Mouse (Mus musculus) forebrain, embryonic 11.5 days (tissue): Measurements from ENCODE around the gene Fbxl20. TPM values are rescaled to one million over a fixed set of nuclear protein-coding genes. Genes with fewer than 3 reads are reported as not detected.

Experiments
- ATAC-seq: fragments of 200-750 bp; cut with Nextera tagmentation; replicated peaks from 2 replicates; pipeline ENCODE4 v1.8.0; 2017; ENCODE audit warnings: moderate TSS enrichment; ENCODE audit not compliant: low FRiP score
- DNase-seq: peaks from one replicate; pipeline ENCODE4 v3.0.0-alpha.2; 2017; ENCODE audit warnings: low spot score
- H3K27ac ChIP-seq: fragments of 300-500 bp; sonication (generic); 2 replicates; pipeline ENCODE4 v1.5.1; 2014; ENCODE audit warnings: low read depth, low read length
- H3K27me3 ChIP-seq: fragments of 300-500 bp; sonication (generic); 2 replicates; pipeline ENCODE4 v1.6.1; 2014; ENCODE audit warnings: mild to moderate bottlenecking, low read length, mixed read lengths; ENCODE audit not compliant: control insufficient read depth, insufficient read depth
- H3K36me3 ChIP-seq: fragments of 300-500 bp; sonication (generic); 2 replicates; pipeline ENCODE4 v1.6.1; 2014; ENCODE audit warnings: mild to moderate bottlenecking, low read length, moderate library complexity, mixed read lengths; ENCODE audit not compliant: control insufficient read depth, insufficient read depth
- H3K4me1 ChIP-seq: fragments of 300-500 bp; sonication (generic); replicated peaks from 2 replicates; pipeline ENCODE4 v1.6.1; 2014; ENCODE audit warnings: low read length, mixed read lengths; ENCODE audit not compliant: control insufficient read depth, insufficient read depth
- H3K4me2 ChIP-seq: fragments of 300-500 bp; sonication (generic); 2 replicates; pipeline ENCODE4 v1.6.1; 2014; ENCODE audit warnings: low read depth, mild to moderate bottlenecking, low read length, moderate library complexity, mixed read lengths; ENCODE audit not compliant: severe bottlenecking
- H3K4me3 ChIP-seq: fragments of 300-500 bp; sonication (generic); 2 replicates; pipeline ENCODE4 v1.5.1; 2014; ENCODE audit warnings: low read depth, low read length
- H3K9ac ChIP-seq: fragments of 300-500 bp; sonication (generic); 2 replicates; pipeline ENCODE4 v1.6.1; 2014; ENCODE audit warnings: low read length
- H3K9me3 ChIP-seq: fragments of 300-500 bp; sonication (generic); 2 replicates; pipeline ENCODE4 v1.6.1; 2016; ENCODE audit warnings: low read length, mixed read lengths; ENCODE audit not compliant: control insufficient read depth
- WGBS: fragments of 180-500 bp; shearing (Covaris S2); extraction: QIAGEN DNeasy Blood & Tissue Kit; methylation state at CpG from one replicate; pipeline ENCODE4 v1.1.7; 2014; 5-methylcytosine and 5-hydroxymethylcytosine counted together
- polyA plus RNA-seq: library from polyadenylated mRNA; unstranded; fragments of >200 nt; fragmentation: Nextera tagmentation; extraction: Ambion mirVana; gene quantifications from 2 replicates; pipeline ENCODE4 v1.2.1, GENCODE M21; 2014

The Fbxl20 gene
- polyA plus RNA-seq, 1 experiment from 2014 or later = 19.4 TPM

GRCm38 (mm10) chr11:98150625-98151156 is 488 bp upstream of the Fbxl20 start:
- H3K4me2 ChIP-seq = peak overlapping the region; percentile 97; the same call in 1 of the 2 replicates
- ATAC-seq (no peak), DNase-seq (no peak)
- peak overlapping the region; percentile 94 for H3K4me3 ChIP-seq
- no peak overlapping the region; the same call in 1 of the 2 replicates for H3K27ac ChIP-seq
- WGBS = 10% methylated on average over 10 of the region's 10 CpGs
- no peaks in the 10 kb centered on the region for H3K9me3 ChIP-seq
- no peaks in the 10 kb centered on the region for H3K27me3 ChIP-seq
- peaks cover 5% of the 10 kb centered on the region; the same call in 1 of the 2 replicates for H3K4me1 ChIP-seq
- H3K9ac ChIP-seq = no peak overlapping the region
- H3K36me3 ChIP-seq = no peaks in the 10 kb centered on the region; the same call in 1 of the 2 replicates

- H3K4me2 ChIP-seq = peak overlapping the region; percentile 97
- ATAC-seq (peak; percentile 88), DNase-seq (peak; percentile 96)
- H3K4me3 ChIP-seq = peak overlapping the region; percentile 94
- no peaks in the 10 kb centered on the region for H3K27me3 ChIP-seq
- H3K27ac ChIP-seq = peak overlapping the region; percentile 84
- H3K4me1 ChIP-seq = peaks cover 5% of the 10 kb centered on the region; the same call in 1 of the 2 replicates
- no peaks in the 10 kb centered on the region; the same call in 1 of the 2 replicates for H3K36me3 ChIP-seq
- WGBS = under 1% methylated on average over 52 of the region's 57 CpGs
- H3K9me3 ChIP-seq = no peaks in the 10 kb centered on the region
- H3K9ac ChIP-seq = peak overlapping the region; percentile 86
Measured at GRCm38 (mm10) chr11:98149304-98149750, 876 bp downstream of the Fbxl20 start.

- H3K9me3 ChIP-seq = no peaks in the 10 kb centered on the region
- no peak for DNase-seq
Measured at GRCm38 (mm10) chr11:98148551-98149301, 1.5 kb downstream of the Fbxl20 start.

GRCm38 (mm10) chr11:98145856-98146255 is 4.3 kb downstream of the Fbxl20 start:
- no peak overlapping the region for H3K27ac ChIP-seq
- 82% methylated on average over 7 of the region's 7 CpGs for WGBS
- H3K36me3 ChIP-seq = no peaks in the 10 kb centered on the region
- peaks cover 5% of the 10 kb centered on the region; the same call in 1 of the 2 replicates for H3K4me1 ChIP-seq
- DNase-seq = no peak
- H3K9ac ChIP-seq = no peak overlapping the region
- no peak overlapping the region for H3K4me2 ChIP-seq
- no peaks in the 10 kb centered on the region for H3K27me3 ChIP-seq
- H3K9me3 ChIP-seq = no peaks in the 10 kb centered on the region
- no peak overlapping the region for H3K4me3 ChIP-seq
- ATAC-seq = no peak

More at GRCm38 (mm10) chr11:98148551-98149301, 1.5 kb downstream of the Fbxl20 start:
- H3K27me3 ChIP-seq = no peaks in the 10 kb centered on the region
- H3K4me3 ChIP-seq = peak overlapping the region; percentile 94
- peak overlapping the region; percentile 97 for H3K4me2 ChIP-seq
- H3K4me1 ChIP-seq = peaks cover 5% of the 10 kb centered on the region; the same call in 1 of the 2 replicates
- peak overlapping the region; percentile 84 for H3K27ac ChIP-seq
- H3K9ac ChIP-seq = peak overlapping the region; percentile 86
- no peaks in the 10 kb centered on the region; the same call in 1 of the 2 replicates for H3K36me3 ChIP-seq
- WGBS = 3% methylated on average over 36 of the region's 45 CpGs
- ATAC-seq = 0 out of 2 replicates have a peak, but pooled peaks have one; percentile 22

GRCm38 (mm10) chr11:98142545-98142944 is 7.7 kb downstream of the Fbxl20 start:
- Histone ChIP-seq H3K27ac (no peak overlapping the region), H3K27me3 (no peaks in the 10 kb centered on the region), H3K4me1 (no peaks in the 10 kb centered on the region), H3K36me3 (no peaks in the 10 kb centered on the region), H3K9me3 (no peaks in the 10 kb centered on the region), H3K4me3 (no peak overlapping the region), H3K4me2 (no peak overlapping the region), H3K9ac (no peak overlapping the region)
- no peak for DNase-seq
- no peak for ATAC-seq
- 87% methylated on average over 2 of the region's 2 CpGs for WGBS

DNA sequence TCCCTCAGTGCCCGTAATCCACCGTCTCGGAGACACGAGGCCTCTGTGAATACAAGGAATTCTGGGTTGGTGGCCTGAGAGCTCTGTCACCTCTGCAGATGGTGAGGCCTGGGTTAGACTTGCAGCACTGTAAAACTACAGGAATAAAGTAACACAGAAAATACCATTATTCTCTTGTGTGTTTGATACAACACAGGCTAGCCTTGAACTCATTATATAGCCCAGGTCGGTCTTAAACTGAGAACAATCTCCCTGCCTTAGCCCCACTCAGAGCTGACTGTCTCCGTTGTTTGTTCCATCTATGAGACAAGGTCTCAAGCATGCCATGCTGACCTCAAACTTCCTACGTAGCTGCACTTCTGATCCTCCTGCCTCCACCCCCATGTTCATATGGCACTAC is 11.3 kb downstream of the Fbxl20 start:
- H3K9me3 ChIP-seq = no peaks in the 10 kb centered on the region
- H3K9ac ChIP-seq = no peak overlapping the region
- DNase-seq (no peak), ATAC-seq (no peak)
- H3K4me1 ChIP-seq = no peaks in the 10 kb centered on the region
- H3K27me3 ChIP-seq = no peaks in the 10 kb centered on the region
- H3K27ac ChIP-seq = no peak overlapping the region
- no peaks in the 10 kb centered on the region for H3K36me3 ChIP-seq
- 91% methylated on average over 7 of the region's 7 CpGs for WGBS
- no peak overlapping the region for H3K4me2 ChIP-seq
- H3K4me3 ChIP-seq = no peak overlapping the region

- ATAC-seq = no peak
- 91% methylated on average over 11 of the region's 11 CpGs for WGBS
- H3K4me2 ChIP-seq = no peak overlapping the region
- DNase-seq = no peak
- H3K4me1 ChIP-seq = no peaks in the 10 kb centered on the region
- H3K9ac ChIP-seq = no peak overlapping the region
- no peaks in the 10 kb centered on the region for H3K27me3 ChIP-seq
- H3K36me3 ChIP-seq = no peaks in the 10 kb centered on the region
- no peak overlapping the region for H3K4me3 ChIP-seq
- no peaks in the 10 kb centered on the region for H3K9me3 ChIP-seq
- H3K27ac ChIP-seq = no peak overlapping the region
Measured at GRCm38 (mm10) chr11:98137836-98138235, 12.4 kb downstream of the Fbxl20 start.

DNA sequence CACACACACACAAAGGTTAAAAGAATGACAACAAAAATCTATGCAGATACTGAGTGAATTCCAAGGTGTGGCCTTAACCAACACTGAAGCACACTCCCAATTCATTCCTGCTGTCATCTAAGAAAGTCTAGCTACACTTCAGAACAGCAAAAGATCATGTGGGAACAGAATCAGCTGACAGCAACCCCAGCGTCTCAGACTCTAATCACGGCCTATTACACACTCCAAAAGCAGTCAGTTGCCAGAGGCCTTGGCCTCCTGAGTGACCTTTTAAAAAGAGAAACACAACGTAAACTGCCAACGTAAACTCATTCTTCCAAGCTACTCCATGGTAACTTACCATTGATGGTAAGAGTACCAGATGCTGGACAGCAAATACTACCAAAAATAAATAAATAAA is 15.3 kb downstream of the Fbxl20 start:
- Histone ChIP-seq H3K4me1 (no peaks in the 10 kb centered on the region), H3K27me3 (no peaks in the 10 kb centered on the region), H3K9ac (no peak overlapping the region), H3K4me3 (no peak overlapping the region), H3K4me2 (no peak overlapping the region), H3K9me3 (no peaks in the 10 kb centered on the region), H3K27ac (no peak overlapping the region), H3K36me3 (no peaks in the 10 kb centered on the region)
- 78% methylated on average over 4 of the region's 4 CpGs for WGBS
- DNase-seq = no peak
- ATAC-seq = no peak
